Mouse (Mus musculus) midbrain, embryonic 11.5 days (tissue): ENCODE data around the gene Olfml2a. TPM values are rescaled to one million over a fixed set of nuclear protein-coding genes. Genes with fewer than 3 reads are reported as not detected.

Experiments
- ATAC-seq: fragments of 200-750 bp; cut with Nextera tagmentation; 2 replicates; pipeline ENCODE4 v1.8.0; 2017; ENCODE audit warnings: moderate TSS enrichment, moderate library complexity; ENCODE audit not compliant: low FRiP score
- DNase-seq: peaks from one replicate; pipeline ENCODE4 v3.0.0; 2015; ENCODE audit warnings: low spot score; ENCODE audit errors: missing footprints
- H3K27ac ChIP-seq: fragments of 300-500 bp; sonication (generic); 2 replicates; pipeline ENCODE4 v1.5.1; 2014; ENCODE audit warnings: low read depth, low read length
- H3K27me3 ChIP-seq: fragments of 300-500 bp; sonication (generic); 2 replicates; pipeline ENCODE4 v1.6.1; 2014; ENCODE audit warnings: mild to moderate bottlenecking, low read length, moderate library complexity, mixed read lengths; ENCODE audit not compliant: control insufficient read depth, insufficient read depth
- H3K36me3 ChIP-seq: fragments of 300-500 bp; sonication (generic); 2 replicates; pipeline ENCODE4 v1.6.1; 2014; ENCODE audit warnings: mild to moderate bottlenecking, low read length, moderate library complexity, mixed read lengths; ENCODE audit not compliant: control insufficient read depth, insufficient read depth
- H3K4me1 ChIP-seq: fragments of 300-500 bp; sonication (generic); 2 replicates; pipeline ENCODE4 v1.6.1; 2014; ENCODE audit warnings: low read length; ENCODE audit not compliant: control insufficient read depth, insufficient read depth
- H3K4me2 ChIP-seq: fragments of 300-500 bp; sonication (generic); 2 replicates; pipeline ENCODE4 v1.6.1; 2014; ENCODE audit warnings: mild to moderate bottlenecking, moderate library complexity
- H3K4me3 ChIP-seq: fragments of 300-500 bp; sonication (generic); 2 replicates; pipeline ENCODE4 v1.5.1; 2014; ENCODE audit warnings: low read depth, low read length
- H3K9ac ChIP-seq: fragments of 300-500 bp; sonication (generic); 2 replicates; pipeline ENCODE4 v1.6.1; 2014; ENCODE audit warnings: low read length
- H3K9me3 ChIP-seq: fragments of 300-500 bp; sonication (generic); 2 replicates; pipeline ENCODE4 v1.6.1; 2016; ENCODE audit warnings: low read length; ENCODE audit not compliant: control insufficient read depth
- WGBS: fragments of 180-500 bp; shearing (Covaris S2); extraction: QIAGEN DNeasy Blood & Tissue Kit; methylation state at CpG from one replicate; pipeline ENCODE4 v1.1.7; 2014; 5-methylcytosine and 5-hydroxymethylcytosine counted together
- polyA plus RNA-seq: library from polyadenylated mRNA; unstranded; fragments of >200 nt; fragmentation: Nextera tagmentation; extraction: Ambion mirVana; gene quantifications from 2 replicates; pipeline ENCODE4 v1.2.1, GENCODE M21; 2014

The Olfml2a gene
- polyA plus RNA-seq, 1 experiment from 2014 or later: 2.2 TPM

GRCm38 (mm10) chr2:38934936-38935335 is 3.2 kb downstream of the Olfml2a start:
- no peak overlapping the region for H3K9ac ChIP-seq
- H3K36me3 ChIP-seq: no peaks in the 10 kb centered on the region
- WGBS: 36% methylated on average over 5 of the region's 5 CpGs
- H3K9me3 ChIP-seq: no peaks in the 10 kb centered on the region
- H3K27me3 ChIP-seq: no peaks in the 10 kb centered on the region
- peaks cover 12% of the 10 kb centered on the region for H3K4me1 ChIP-seq
- no peak overlapping the region for H3K27ac ChIP-seq
- DNase-seq (peak; percentile 83), ATAC-seq (no peak)
- no peak overlapping the region for H3K4me2 ChIP-seq
- no peak overlapping the region for H3K4me3 ChIP-seq

- H3K36me3 ChIP-seq: no peaks in the 10 kb centered on the region
- no peak overlapping the region for H3K9ac ChIP-seq
- H3K4me3 ChIP-seq: no peak overlapping the region
- ATAC-seq: no peak
- no peaks in the 10 kb centered on the region for H3K9me3 ChIP-seq
- DNase-seq: peak; percentile 68
- H3K4me1 ChIP-seq: peaks cover 6% of the 10 kb centered on the region
- H3K27me3 ChIP-seq: no peaks in the 10 kb centered on the region
- H3K4me2 ChIP-seq: no peak overlapping the region
- WGBS: 74% methylated on average over 9 of the region's 9 CpGs
- no peak overlapping the region for H3K27ac ChIP-seq
These were observed 5.1 kb downstream of the Olfml2a start for GRCm38 (mm10) chr2:38936721-38937378.

GRCm38 (mm10) chr2:38937396-38937795 is 5.6 kb downstream of the Olfml2a start:
- Histone ChIP-seq H3K27me3 (no peaks in the 10 kb centered on the region), H3K36me3 (no peaks in the 10 kb centered on the region), H3K27ac (no peak overlapping the region), H3K9ac (no peak overlapping the region), H3K4me1 (peaks cover 6% of the 10 kb centered on the region), H3K9me3 (no peaks in the 10 kb centered on the region), H3K4me2 (no peak overlapping the region), H3K4me3 (no peak overlapping the region)
- ATAC-seq: no peak
- no peak for DNase-seq
- WGBS: 69% methylated on average over 3 of the region's 3 CpGs

GRCm38 (mm10) chr2:38938007-38938406 is 6.2 kb downstream of the Olfml2a start:
- H3K9me3 ChIP-seq: no peaks in the 10 kb centered on the region

GRCm38 (mm10) chr2:38939047-38939446 is 7.3 kb downstream of the Olfml2a start:
- peaks cover 6% of the 10 kb centered on the region for H3K4me1 ChIP-seq
- WGBS: 66% methylated on average over 2 of the region's 2 CpGs
- H3K4me3 ChIP-seq: no peak overlapping the region
- no peak for ATAC-seq
- no peaks in the 10 kb centered on the region for H3K27me3 ChIP-seq
- H3K27ac ChIP-seq: no peak overlapping the region
- H3K36me3 ChIP-seq: no peaks in the 10 kb centered on the region
- no peaks in the 10 kb centered on the region for H3K9me3 ChIP-seq
- H3K9ac ChIP-seq: no peak overlapping the region
- H3K4me2 ChIP-seq: no peak overlapping the region
- peak; percentile 59 for DNase-seq

More at GRCm38 (mm10) chr2:38938007-38938406, 6.2 kb downstream of the Olfml2a start:
- no peak overlapping the region for H3K9ac ChIP-seq
- no peak for ATAC-seq
- H3K4me2 ChIP-seq: no peak overlapping the region
- H3K27me3 ChIP-seq: no peaks in the 10 kb centered on the region
- H3K4me1 ChIP-seq: peaks cover 6% of the 10 kb centered on the region
- WGBS: 87% methylated on average over 1 of the region's 1 CpGs
- DNase-seq: peak; percentile 8
- H3K36me3 ChIP-seq: no peaks in the 10 kb centered on the region
- H3K27ac ChIP-seq: no peak overlapping the region
- H3K4me3 ChIP-seq: no peak overlapping the region

- Histone ChIP-seq H3K4me2 (no peak overlapping the region), H3K4me3 (no peak overlapping the region), H3K9me3 (no peaks in the 10 kb centered on the region), H3K27me3 (no peaks in the 10 kb centered on the region), H3K27ac (no peak overlapping the region), H3K4me1 (no peaks in the 10 kb centered on the region), H3K36me3 (no peaks in the 10 kb centered on the region), H3K9ac (no peak overlapping the region)
- 88% methylated on average over 14 of the region's 14 CpGs for WGBS
- DNase-seq (no peak), ATAC-seq (no peak)
These were observed 9.6 kb downstream of the Olfml2a start for GRCm38 (mm10) chr2:38941426-38941825.

GRCm38 (mm10) chr2:38941898-38942297 is 10.1 kb downstream of the Olfml2a start:
- Histone ChIP-seq H3K27ac (no peak overlapping the region), H3K9me3 (no peaks in the 10 kb centered on the region), H3K27me3 (no peaks in the 10 kb centered on the region), H3K9ac (no peak overlapping the region), H3K4me2 (no peak overlapping the region), H3K4me1 (no peaks in the 10 kb centered on the region), H3K36me3 (no peaks in the 10 kb centered on the region), H3K4me3 (no peak overlapping the region)
- WGBS: 85% methylated on average over 2 of the region's 2 CpGs
- ATAC-seq (no peak), DNase-seq (no peak)

- H3K4me2 ChIP-seq: no peak overlapping the region
- no peak overlapping the region for H3K27ac ChIP-seq
- peak; percentile 31 for DNase-seq
- H3K9me3 ChIP-seq: no peaks in the 10 kb centered on the region
- no peaks in the 10 kb centered on the region for H3K36me3 ChIP-seq
- H3K4me3 ChIP-seq: no peak overlapping the region
- no peak for ATAC-seq
- whole genome bisulfite sequencing: 85% methylated on average over 5 of the region's 5 CpGs
- no peak overlapping the region for H3K9ac ChIP-seq
- H3K27me3 ChIP-seq: no peaks in the 10 kb centered on the region
- H3K4me1 ChIP-seq: no peaks in the 10 kb centered on the region
These were observed 11.4 kb downstream of the Olfml2a start for GRCm38 (mm10) chr2:38943161-38943560.

- Histone ChIP-seq H3K4me3 (no peak overlapping the region), H3K27me3 (no peaks in the 10 kb centered on the region), H3K4me1 (no peaks in the 10 kb centered on the region), H3K4me2 (no peak overlapping the region), H3K36me3 (no peaks in the 10 kb centered on the region), H3K9ac (no peak overlapping the region), H3K9me3 (no peaks in the 10 kb centered on the region), H3K27ac (no peak overlapping the region)
- 48% methylated on average over 2 of the region's 2 CpGs for WGBS
- peak; percentile 49 for DNase-seq
- no peak for ATAC-seq
These were observed 12.2 kb downstream of the Olfml2a start for GRCm38 (mm10) chr2:38943977-38944376.
